Mouse (Mus musculus) C2C12 (cell line): ENCODE data around the gene Duoxa2. TPM values are rescaled to one million over a fixed set of nuclear protein-coding genes. Genes with fewer than 3 reads are reported as not detected.
"Not testable (repeated sequence)": the region's sequence is repeated elsewhere in the genome, so short reads cannot be mapped to it uniquely, and the experiment has no call there.

Source experiments
- H3K27me3 ChIP-seq: one replicate; pipeline ENCODE4 v1.6.1; 2011; ENCODE audit not compliant: control insufficient read depth, insufficient read depth, insufficient read length
- H3K36me3 ChIP-seq: one replicate; pipeline ENCODE4 v1.6.1; 2011; ENCODE audit not compliant: control insufficient read depth, insufficient read depth
- H3K4me3 ChIP-seq: one replicate; pipeline ENCODE4 v1.5.1; 2011; ENCODE audit warnings: mild to moderate bottlenecking, control low read depth; ENCODE audit not compliant: poor library complexity, insufficient read depth, severe bottlenecking
- H3K79me2 ChIP-seq: one replicate; pipeline ENCODE4 v1.6.1; 2011; ENCODE audit not compliant: control insufficient read depth, insufficient read depth
- H3K79me3 ChIP-seq: one replicate; pipeline ENCODE4 v1.6.1; 2011; ENCODE audit warnings: low read depth, control low read depth
- H3ac ChIP-seq: one replicate; pipeline ENCODE3; 2011; ENCODE audit warnings: low read depth; ENCODE audit not compliant: control insufficient read depth, insufficient read length
- CEBPB ChIP-seq: IDR thresholded peaks from one replicate; pipeline ENCODE4 v1.6.1; 2011; ENCODE audit warnings: low read depth, mild to moderate bottlenecking, control low read depth, moderate library complexity
- CTCF ChIP-seq: IDR thresholded peaks from one replicate; pipeline ENCODE4 v1.5.1; 2011; ENCODE audit not compliant: control insufficient read depth, insufficient read depth, insufficient read length
- FOSL1 ChIP-seq: IDR thresholded peaks from one replicate; pipeline ENCODE4 v1.8.0; 2011; ENCODE audit warnings: mild to moderate bottlenecking, low read length; ENCODE audit not compliant: poor library complexity, insufficient read depth, severe bottlenecking
- MAX ChIP-seq: IDR thresholded peaks from one replicate; pipeline ENCODE4 v1.6.1; 2011; ENCODE audit warnings: mild to moderate bottlenecking, control low read depth
- MYOD1 ChIP-seq: IDR thresholded peaks from one replicate; pipeline ENCODE4 v1.6.1; 2011; ENCODE audit warnings: low read depth; ENCODE audit not compliant: control insufficient read depth, insufficient read length
- MYOG ChIP-seq: IDR thresholded peaks from one replicate; pipeline ENCODE4 v1.6.1; 2011; ENCODE audit not compliant: control insufficient read depth, insufficient read length; ENCODE audit errors: extremely low read depth
- USF1 ChIP-seq: IDR thresholded peaks from one replicate; pipeline ENCODE4 v1.6.1; 2011; ENCODE audit warnings: low read depth, mild to moderate bottlenecking, control low read depth, moderate library complexity
- polyA plus RNA-seq: library from polyadenylated mRNA; unstranded; fragments of >200 nt; fragmentation: generic; extraction: Trizol; gene quantifications from one replicate; pipeline ENCODE4 v1.2.1, GENCODE M21; 2012; ENCODE audit warnings: missing spikeins

Duoxa2 gene
- polyA plus RNA-seq, 1 experiment: not detected

- Histone ChIP-seq H3K79me3 (no peaks in the 10 kb centered on the region), H3ac (no peak overlapping the region), H3K4me3 (no peak overlapping the region), H3K27me3 (no peaks in the 10 kb centered on the region), H3K79me2 (no peaks in the 10 kb centered on the region), H3K36me3 (no peaks in the 10 kb centered on the region)
- TF ChIP-seq CTCF (no peak), FOSL1 (no peak), USF1 (no peak), MAX (no peak), CEBPB (no peak), MYOG (no peak), MYOD1 (no peak)
Observed at GRCm38 (mm10) chr2:122327986-122328385, 29.3 kb downstream of the Duoxa2 start.

GRCm38 (mm10) chr2:122330317-122330716 lies 31.6 kb downstream of the Duoxa2 start:
- H3K36me3 ChIP-seq, H3K79me3 ChIP-seq, H3ac ChIP-seq, H3K4me3 ChIP-seq, H3K27me3 ChIP-seq, H3K79me2 ChIP-seq: not testable (repeated sequence)

- no peak overlapping the region for H3ac ChIP-seq
- TF ChIP-seq MYOG: no peak
- TF ChIP-seq MYOD1: no peak
- no peak for TF ChIP-seq MAX
- no peak for TF ChIP-seq CTCF
- no peak for TF ChIP-seq FOSL1
- no peak for TF ChIP-seq USF1
- TF ChIP-seq CEBPB: no peak
- no peaks in the 10 kb centered on the region for H3K36me3 ChIP-seq
- no peak overlapping the region for H3K4me3 ChIP-seq
- H3K27me3 ChIP-seq: no peaks in the 10 kb centered on the region
- no peaks in the 10 kb centered on the region for H3K79me2 ChIP-seq
- no peaks in the 10 kb centered on the region for H3K79me3 ChIP-seq
Observed at GRCm38 (mm10) chr2:122332222-122332621, 33.5 kb downstream of the Duoxa2 start.

- Histone ChIP-seq H3K27me3 (no peaks in the 10 kb centered on the region), H3K79me3 (no peaks in the 10 kb centered on the region), H3K36me3 (no peaks in the 10 kb centered on the region), H3K4me3 (no peak overlapping the region), H3ac (no peak overlapping the region), H3K79me2 (no peaks in the 10 kb centered on the region)
- no peak for TF ChIP-seq MAX
- no peak for TF ChIP-seq FOSL1
- no peak for TF ChIP-seq CEBPB
- TF ChIP-seq CTCF: no peak
- no peak for TF ChIP-seq MYOD1
- no peak for TF ChIP-seq USF1
- TF ChIP-seq MYOG: no peak
Observed at GRCm38 (mm10) chr2:122334170-122334569, 35.5 kb downstream of the Duoxa2 start.

GRCm38 (mm10) chr2:122337291-122337690 lies 38.6 kb downstream of the Duoxa2 start:
- TF ChIP-seq CEBPB: no peak
- TF ChIP-seq MYOG: no peak
- no peak for TF ChIP-seq FOSL1
- TF ChIP-seq MYOD1: no peak
- no peak for TF ChIP-seq USF1
- TF ChIP-seq MAX: no peak
- TF ChIP-seq CTCF: no peak
- Histone ChIP-seq H3K79me3 (no peaks in the 10 kb centered on the region), H3K4me3 (no peak overlapping the region)

GRCm38 (mm10) chr2:122345106-122345893 lies 46.6 kb downstream of the Duoxa2 start:
- no peak overlapping the region for H3ac ChIP-seq
- TF ChIP-seq MYOG: no peak
- H3K27me3 ChIP-seq: no peaks in the 10 kb centered on the region
- no peaks in the 10 kb centered on the region for H3K79me3 ChIP-seq
- H3K79me2 ChIP-seq: no peaks in the 10 kb centered on the region
- no peaks in the 10 kb centered on the region for H3K36me3 ChIP-seq
- no peak overlapping the region for H3K4me3 ChIP-seq

More at GRCm38 (mm10) chr2:122337291-122337690, 38.6 kb downstream of the Duoxa2 start:
- Histone ChIP-seq H3K79me2 (no peaks in the 10 kb centered on the region), H3K36me3 (no peaks in the 10 kb centered on the region), H3K27me3 (no peaks in the 10 kb centered on the region), H3ac (no peak overlapping the region)

- not testable (repeated sequence) for H3K4me3 ChIP-seq, H3K79me2 ChIP-seq, H3ac ChIP-seq, H3K27me3 ChIP-seq, H3K79me3 ChIP-seq, H3K36me3 ChIP-seq
Observed at GRCm38 (mm10) chr2:122346164-122346563, 47.5 kb downstream of the Duoxa2 start.
